Mouse (Mus musculus) embryo, embryonic 9.5 days (tissue): ENCODE measurements around the gene Arhgef3.
"Not testable (repeated sequence)": the region's sequence is repeated elsewhere in the genome, so short reads cannot be mapped to it uniquely, and the experiment has no call there.

ENCODE experiments used
- DNase-seq: peaks from one replicate; pipeline ENCODE4 v3.0.0-alpha.2; 2017; ENCODE audit errors: extremely low spot score

Arhgef3 gene

DNA sequence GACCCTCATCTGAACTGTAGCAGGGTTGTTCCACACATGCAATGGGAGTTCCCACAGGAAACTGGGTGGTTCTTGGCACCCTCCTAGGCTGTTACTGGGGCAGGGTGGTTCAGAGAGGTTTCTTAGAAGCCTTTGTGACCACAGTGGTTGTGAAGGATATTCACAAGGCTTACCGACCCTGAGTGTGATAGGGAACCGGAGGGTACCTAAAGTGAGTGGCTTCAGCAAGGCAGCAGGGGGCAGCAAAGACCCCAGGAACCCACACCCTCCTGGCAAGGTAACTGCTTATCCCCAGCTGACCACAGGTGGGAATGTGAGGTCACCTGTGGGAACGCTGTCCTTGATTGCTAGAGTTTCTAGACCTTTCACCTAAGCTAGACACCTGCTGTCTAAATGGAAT lies 77.8 kb downstream of the Arhgef3 start:
- DNase-seq = peak; percentile 47

DNA sequence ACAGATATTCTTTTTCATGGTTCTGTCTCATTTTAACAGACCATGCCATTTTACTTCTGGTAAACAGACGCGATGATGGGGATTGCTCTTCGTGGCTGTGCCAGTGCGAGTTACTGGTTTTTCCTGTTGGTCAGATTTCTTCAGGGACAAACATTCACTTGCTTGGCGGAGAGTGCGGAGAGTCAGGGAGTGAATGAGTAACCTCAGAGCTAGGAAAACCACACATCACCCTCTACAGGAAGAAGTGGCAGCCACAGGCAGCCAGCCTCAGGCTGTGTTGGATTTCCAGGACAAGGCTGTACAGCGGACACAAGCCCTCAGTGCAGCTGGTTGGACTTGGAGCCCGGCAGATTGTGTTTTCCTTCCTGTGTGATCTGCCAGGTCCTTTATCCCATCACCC lies 82.3 kb downstream of the Arhgef3 start:
- no peak for DNase-seq

DNA sequence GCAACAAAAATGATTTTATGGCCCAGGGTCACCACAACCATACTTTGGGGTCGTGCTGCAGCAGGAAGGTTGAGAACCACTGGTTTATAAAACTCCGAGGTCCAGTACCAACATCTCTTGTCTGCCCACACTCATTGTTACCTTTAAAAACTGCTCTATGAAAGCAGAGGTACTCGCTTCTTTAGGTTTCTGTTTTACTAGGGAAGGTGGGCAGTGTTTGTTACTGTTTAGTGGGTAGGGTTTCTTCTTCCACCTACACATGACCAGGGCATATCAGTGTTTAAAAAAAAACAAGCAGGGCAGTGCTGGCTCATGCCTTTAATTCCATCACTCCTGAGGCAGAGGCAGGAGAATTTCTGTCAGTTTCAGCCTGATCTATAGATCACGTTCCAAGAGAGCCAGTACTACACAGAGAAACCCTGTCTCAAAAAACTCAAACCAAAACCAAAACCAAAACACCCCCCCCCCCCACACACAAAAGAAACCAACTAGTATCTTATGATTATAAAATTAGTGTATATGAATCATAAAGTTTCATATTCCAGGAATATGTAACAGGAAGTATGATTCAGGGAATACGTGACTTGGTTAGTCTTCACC lies 83.9 kb downstream of the Arhgef3 start:
- DNase-seq = no peak

DNA sequence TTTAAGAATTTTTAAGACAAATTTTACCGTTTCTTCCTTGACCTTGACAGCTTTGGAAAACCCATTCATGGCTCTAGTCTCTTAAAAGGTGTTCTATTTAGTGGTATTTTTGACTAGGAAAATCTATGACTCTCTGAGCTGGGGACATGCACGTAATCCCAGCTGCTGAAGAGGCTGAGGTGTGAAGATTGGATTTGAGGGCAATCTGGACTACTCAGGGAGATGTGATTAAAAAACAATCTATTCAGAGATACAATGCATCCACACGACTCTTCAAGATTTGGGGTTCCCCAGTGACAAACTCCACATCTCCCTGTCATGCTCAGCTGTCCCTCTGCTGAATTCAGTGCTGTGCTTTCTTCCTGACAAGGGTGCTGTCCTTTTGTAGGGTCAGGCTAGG lies 84.4 kb downstream of the Arhgef3 start:
- no peak for DNase-seq

DNA sequence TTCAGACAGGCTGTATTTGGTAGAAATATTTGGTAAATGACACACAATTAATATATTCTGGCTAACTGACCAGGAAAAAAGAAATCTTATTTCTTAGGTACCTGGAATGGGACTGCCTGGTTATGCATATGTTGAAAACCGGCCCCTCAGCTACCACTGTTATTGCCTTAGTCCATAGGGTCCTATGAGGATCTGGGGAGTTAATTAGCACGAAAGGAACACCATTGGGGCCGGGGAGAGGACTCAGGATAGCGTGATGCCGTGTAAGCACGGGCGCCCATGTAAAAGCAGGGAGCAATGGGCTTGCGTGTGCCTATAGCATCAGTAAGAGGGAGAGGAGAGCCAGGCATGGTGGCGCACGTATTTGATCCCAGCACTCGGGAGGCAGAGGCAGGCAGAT lies 85.2 kb downstream of the Arhgef3 start:
- no peak for DNase-seq

DNA sequence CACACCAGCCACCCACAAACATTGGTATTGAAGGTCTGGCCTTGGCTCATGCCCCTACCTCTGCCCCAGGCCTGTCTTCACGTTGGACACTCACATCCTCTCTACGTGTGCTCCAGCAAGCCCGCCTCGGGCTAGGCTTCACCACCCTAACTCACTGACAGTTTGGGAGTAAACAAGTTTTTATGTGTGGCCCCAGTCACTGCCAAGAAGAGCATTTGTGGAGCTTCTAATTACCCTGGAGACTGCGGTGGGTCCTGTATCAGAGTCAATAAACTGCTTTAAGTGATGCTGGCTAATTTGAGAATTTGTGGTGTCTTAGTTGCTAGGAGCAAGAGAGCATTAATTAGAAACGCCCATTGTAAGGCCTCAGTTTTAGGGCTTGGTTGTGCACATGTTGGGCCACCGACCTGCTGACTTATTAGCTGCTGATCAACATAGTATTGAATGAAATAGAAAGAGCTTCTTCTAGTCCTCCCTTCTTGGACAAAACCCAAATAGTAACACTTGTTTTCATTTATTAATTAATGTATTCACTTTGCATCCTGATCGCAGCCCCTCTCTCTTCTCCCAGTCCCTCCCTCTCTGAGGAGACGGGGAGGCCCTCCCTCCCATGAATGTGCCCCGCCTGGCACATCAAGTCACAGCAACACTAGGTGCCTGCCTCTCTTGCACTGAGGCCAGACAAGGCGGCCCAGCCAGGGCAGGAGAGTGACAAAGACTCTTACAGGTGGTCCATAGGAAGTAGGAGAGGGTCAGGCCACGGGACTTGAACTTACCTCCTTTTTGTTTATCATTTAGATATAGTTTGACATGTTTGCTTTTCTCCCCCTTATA lies 86.3 kb downstream of the Arhgef3 start:
- no peak for DNase-seq

DNA sequence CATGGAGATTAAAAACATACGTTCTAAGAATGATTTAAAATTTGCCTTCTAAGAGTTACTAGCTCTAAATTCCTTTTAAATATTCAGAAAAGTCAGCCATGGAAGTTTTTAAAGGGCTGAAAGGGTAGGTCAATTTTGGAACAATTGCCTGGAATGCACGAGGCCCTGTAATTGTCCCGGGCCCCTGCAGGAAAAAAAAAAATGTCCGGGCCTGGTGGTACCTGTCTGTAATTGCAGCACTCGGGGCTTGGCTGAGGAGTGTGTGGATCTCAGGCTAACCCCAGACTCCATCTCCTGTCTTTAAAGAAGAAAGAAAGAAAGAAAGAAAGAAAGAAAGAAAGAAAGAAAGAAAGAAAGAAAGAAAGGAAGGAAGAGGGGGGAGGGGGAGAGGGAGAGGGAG lies 87.1 kb downstream of the Arhgef3 start:
- DNase-seq = no peak

DNA sequence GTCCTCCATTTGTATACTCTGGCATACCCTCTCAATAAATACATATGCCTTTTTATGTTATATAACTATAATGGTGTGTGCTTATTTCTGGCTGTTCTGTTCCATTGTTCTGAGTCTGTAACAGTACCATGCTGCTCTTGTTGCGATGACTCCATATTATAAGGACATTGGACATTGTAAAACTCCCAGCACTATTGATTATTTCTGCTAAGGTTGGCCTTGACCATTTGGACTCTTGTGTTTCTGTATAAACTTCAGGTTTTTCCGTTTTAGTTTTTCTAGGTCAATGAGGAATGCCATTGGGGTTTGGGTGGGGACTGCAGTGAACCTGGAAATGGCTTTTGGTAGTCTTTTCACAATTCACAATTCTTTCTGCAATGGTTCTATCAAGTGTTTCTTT lies 90.0 kb downstream of the Arhgef3 start:
- no peak for DNase-seq

DNA sequence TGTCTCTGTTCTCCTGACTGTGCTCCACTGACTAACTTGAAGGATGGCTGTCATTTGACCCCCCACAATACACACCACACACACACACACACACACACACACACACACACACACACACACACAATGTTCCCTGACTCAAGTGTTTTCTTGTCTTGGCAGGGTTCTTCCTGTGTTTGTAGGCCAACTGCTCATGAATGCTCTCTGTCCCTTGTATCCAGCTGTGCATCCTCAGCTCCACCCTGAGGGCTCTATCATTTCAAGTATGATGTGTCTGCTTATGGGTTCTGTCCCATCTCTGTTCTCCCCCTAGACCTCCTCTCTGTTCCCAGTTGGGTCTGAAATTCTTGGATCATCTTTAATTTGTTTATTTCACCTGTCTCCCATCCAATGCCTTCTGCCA lies 91.7 kb downstream of the Arhgef3 start:
- no peak for DNase-seq

DNA sequence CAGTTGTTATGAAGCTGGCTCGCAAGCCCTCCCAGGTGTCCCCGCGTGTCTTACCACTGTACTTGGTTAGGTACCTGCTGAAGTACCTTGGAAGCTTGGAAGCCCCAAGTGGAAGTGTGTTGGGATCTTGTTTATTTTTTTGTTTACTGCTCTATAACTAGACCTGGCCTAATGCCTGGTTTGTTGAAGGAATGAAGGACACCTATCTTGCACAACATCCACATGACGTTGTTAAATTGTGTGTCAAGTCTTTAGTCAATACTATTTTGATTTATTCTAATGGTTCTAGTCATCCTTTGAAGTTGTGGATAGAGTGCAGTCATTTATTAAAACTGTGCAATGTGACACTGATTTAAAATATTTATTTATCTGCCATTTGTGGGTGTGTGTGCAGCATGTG lies 94.8 kb downstream of the Arhgef3 start:
- DNase-seq = no peak

DNA sequence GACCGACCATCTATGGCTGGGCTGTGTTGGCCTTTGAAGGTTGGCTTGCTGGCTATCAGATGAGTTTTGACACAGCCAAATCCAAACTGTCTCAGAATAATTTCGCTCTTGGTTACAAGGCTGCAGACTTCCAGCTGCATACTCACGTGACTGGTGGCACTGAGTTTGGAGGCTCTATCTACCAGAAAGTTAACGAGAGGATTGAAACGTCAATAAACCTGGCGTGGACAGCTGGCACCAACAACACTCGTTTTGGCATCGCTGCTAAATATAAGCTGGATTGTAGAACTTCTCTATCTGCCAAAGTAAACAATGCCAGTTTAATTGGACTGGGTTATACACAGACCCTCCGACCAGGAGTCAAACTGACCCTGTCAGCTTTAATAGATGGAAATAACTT lies 96.1 kb downstream of the Arhgef3 start:
- DNase-seq = not testable (repeated sequence)

DNA sequence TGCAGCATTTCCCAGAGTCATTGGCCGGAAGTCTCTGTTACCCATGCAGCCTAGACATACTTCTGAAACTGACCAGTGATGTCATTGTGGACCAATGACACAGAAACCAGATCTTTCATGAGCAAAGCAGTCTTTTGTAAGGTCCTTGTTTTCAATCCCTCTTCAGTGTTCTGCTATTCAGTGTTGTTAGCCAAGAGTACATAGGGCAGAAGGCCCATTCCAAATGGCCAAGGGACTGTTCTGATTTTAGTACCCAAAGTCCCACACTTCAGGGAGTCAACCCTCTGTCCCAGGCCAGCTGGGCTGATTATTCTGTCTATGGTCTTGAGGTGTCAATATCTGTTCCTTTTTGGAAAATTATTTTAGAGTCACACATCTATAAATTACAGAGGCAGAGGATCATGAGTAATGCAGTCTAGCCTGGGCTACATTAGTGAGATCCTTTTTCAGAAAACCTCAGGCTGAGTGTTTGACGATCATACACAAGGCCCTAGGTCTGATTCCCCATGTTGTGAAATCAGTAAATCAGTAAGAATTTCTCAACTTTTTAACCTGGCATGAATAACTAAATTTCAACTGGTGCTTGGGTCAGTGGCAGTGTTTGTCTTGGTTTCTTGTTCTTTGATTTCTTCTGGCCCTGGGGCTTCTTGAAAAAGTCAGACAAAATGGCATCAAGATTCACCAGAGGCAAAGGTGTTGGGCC lies 97.2 kb downstream of the Arhgef3 start:
- no peak for DNase-seq

DNA sequence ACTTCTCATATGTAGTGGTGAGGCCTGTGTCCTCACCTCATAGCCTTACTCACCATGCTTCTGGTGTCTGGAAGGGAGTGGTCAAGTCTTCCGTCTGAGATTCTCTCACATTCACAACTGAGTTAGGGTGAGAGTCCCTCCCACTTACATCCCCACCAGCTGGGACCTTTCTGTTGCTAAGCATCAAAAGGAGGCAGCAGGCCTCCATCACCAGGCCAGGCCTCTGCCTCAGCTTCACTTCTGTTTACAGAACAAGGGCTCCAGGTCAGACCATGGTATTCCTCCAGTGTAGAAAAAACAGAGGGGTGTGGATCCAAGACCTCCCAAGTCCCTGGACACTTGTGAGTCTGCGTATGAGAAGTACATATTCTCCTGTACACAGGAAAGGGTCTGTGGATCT lies 99.5 kb downstream of the Arhgef3 start:
- DNase-seq = no peak

DNA sequence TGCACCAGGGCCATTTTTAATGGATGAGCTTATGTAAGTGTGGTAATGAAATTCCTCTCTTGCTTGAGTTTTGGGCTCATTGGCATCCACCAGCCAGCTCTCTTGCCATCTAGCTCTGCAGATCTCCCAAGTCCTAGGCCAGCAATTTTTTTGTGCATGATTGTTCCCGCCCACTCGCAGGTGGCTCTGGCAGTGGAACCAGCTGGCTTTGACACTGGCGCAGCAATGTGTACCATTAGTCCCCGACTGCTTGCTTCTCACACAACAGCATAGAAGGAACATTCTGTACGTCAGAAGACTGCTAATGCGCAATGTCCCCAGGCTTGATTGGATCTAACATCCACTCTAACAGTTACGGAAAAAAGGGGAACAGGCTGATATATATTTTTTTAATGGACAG lies 105.0 kb downstream of the Arhgef3 start:
- DNase-seq = no peak

DNA sequence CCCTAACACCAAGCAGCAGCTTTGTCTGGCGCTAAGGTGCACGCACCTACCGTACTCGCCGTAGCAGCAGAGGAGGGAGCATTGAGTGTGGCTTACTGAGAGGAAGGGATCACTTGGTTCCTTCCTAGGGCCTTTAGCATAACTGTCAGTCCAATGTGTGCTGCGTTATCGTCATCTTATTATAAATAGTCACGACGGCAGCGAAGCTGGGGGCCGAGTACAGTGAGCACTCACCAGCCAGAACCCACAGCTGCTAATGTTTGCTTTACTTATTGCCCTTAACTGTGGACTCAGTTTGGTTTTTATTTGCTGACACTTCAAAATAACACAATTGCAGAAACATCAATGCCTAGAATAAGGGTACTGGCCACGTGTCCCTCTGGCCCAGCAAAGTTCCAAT lies 105.6 kb downstream of the Arhgef3 start:
- DNase-seq = no peak

DNA sequence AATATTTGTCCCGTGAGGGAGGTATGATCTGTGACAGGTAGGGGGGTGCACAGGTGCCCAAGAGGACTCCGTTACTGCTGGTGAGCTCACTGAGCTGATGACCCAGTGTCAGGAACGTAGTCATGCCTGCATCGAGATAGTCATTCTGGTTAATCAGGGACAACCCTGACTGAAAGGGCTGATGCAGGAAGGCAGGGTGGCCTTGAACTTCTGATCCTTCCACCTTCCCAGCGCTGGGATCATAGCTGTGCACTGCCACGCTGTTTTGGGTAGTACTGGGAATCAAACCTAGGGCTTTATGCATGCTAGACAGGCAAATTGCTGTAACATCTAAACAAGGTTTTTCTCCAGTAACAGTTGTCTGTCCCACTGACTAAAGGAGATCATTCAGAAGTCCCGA lies 109.9 kb downstream of the Arhgef3 start:
- no peak for DNase-seq

DNA sequence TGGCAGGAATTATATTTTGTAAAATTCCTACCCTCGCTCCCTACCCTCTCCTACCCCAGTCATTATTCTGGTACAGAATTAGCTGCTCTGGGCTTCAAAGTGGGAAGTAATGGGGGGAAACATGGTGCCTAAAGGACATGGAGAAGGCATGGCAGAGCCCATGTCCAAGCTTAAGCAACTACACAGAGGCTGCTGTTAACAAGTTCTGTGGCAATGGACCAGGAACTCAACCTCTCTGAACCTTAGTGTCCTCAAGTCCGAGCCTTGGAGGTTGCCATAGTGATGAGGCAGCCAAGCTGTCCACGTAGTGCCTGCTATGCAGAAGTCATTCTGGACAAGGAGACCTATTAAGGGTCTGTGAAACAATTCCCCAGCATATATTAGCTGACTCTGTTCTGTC lies 111.6 kb downstream of the Arhgef3 start:
- DNase-seq = no peak

DNA sequence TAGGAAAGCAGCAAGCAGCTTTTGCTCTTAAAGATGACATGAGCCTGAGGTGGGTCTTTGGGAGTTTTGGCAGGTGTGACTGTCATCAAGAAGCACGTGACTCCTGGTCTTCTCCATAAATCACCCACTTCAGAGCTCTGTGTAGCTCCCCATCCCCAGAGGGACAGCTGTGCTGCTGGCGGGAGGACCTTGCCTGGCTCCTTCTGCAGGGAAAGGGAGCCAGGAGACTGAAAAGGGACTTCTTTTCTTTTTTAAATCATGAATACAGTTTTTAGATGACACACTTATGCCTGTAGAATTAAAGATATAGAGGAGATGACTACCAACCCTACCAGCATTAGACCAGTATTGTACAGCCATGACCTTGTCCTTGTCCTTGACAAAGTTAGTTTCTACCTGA lies 113.6 kb downstream of the Arhgef3 start:
- no peak for DNase-seq

DNA sequence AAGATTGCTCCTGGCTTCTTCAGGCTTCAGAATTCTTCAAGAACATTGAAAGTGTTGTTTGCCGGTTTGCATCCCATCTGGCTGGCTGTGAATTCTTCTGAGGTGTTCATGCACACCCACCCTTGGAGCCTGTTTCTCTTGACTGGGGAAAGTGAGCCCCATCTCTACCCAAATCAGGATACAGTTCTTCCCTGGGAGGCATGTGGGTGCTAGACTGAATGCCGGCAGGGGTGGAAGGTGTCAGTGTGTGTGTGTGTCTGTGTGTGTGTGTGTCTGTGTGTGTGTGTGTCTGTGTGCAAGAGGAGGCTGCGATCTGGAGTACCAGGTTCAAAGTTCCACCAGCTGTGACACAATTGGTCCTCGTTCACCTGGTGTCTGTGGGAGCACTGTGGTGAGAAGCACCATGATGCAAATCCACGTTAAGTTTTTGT lies 114.3 kb downstream of the Arhgef3 start:
- no peak for DNase-seq

DNA sequence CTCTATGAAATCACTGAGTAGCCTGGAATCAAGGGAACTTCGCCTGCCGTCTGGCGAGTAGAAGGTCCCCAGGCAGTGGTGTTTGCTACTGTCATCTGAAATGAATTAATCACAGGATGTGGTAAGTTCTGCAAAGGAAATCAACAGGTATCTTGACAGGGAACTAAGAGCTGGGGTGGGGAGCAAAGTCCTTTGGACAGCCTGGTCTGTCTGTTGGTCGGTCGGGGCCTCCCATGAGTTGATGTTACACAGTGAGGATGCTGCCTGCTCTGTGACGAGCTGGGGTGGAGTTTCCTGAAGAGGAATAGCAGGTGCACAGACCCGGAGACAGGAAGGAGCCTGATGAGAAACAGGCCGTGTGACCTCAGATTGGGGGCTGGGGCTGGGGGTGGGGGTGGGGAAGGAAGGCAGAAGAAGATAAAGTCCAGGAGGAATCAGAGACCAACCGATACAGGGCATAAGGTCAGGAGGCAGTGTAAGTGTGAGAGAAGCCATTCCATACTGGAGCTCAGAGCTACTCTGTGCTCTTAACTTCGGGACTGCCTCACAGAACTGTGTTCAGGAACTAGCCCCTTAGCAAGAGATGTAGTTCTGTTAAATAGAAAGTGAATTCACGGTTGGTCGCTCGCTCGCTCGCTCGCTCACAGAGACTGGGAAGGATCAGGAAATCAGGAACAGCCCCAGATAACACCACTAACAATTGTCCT lies 114.9 kb downstream of the Arhgef3 start:
- DNase-seq = peak; percentile 37

DNA sequence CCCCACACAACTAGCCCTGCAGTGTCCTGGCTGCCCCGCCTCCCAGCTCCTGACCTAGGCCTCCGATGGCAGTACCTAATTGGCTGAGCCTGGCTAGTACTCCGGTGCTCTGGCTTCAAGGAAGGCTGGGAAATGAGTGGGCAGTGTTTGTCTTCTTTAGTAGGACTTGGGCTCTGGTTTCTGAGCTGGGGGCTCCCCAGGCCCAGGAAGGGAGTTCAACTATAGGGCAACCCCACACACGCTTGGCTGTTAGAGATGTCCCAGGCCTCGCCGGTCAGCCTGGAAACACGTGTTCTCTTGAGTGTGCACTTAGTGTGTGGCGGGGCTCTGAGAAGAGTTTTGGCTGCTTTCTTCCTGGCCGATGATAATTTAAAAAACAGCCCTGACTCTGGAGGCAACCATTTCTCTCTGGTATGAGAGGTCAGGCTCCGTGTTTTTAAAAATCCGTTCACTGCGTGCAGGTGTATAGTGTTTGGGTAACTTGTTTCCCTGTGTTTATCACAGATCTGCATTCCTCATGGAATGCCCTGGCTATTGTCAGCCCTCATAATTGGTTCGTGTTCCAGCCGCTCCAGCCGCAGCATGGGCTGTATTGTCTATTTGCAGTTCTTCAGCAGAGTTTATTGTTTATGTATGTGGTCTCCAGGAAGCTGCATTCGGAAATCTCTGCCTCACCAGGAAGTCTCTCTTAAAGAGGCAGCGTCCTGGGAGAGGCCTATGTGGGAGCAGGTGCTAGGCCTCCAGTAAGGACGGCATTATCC lies 115.7 kb downstream of the Arhgef3 start:
- DNase-seq = peak; percentile 69

DNA sequence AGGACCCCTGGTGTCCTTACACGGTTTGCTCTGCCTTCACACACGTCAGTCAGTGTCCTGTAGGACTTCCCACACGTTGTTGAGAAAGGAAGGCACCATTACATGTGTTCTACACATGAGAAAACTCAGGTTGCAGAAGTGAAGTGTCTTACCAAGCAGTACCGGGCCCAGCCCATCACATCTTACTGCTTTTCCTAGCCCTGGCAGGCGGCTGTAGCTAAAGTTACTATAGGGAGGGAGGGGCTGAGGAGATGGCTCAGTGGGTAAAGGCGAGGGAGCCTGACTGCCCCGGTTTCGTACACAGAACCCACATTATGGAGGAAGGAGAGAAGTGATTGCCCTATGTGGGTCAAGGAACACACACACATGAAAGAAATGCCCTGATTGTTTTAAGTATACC lies 116.8 kb downstream of the Arhgef3 start:
- DNase-seq = no peak
